Mouse (Mus musculus) kidney, adult 2 months (tissue): ENCODE measurements at regions not wholly inside any gene's neighbourhood (a gene's known extent, or its start where the extent isn't known, plus 50 kb on each side); places are given as distances from the start of the nearest gene placed in this dataset.

Experiments
- DNase-seq: peaks from one replicate; pipeline ENCODE4 v3.0.0; 2021
- H3K27ac ChIP-seq: fragments of 200-500 bp; 2 replicates; pipeline ENCODE4 v1.5.1; 2012; ENCODE audit warnings: low read depth, low read length, control low read depth, inconsistent platforms; ENCODE audit not compliant: insufficient read depth
- H3K27me3 ChIP-seq: fragments of 200-500 bp; replicated peaks from 2 replicates; pipeline ENCODE4 v1.6.1; 2012; ENCODE audit warnings: mild to moderate bottlenecking, moderate library complexity, low read length, inconsistent platforms; ENCODE audit not compliant: control insufficient read depth, insufficient read depth
- H3K36me3 ChIP-seq: fragments of 200-500 bp; 2 replicates; pipeline ENCODE4 v1.6.1; 2012; ENCODE audit warnings: mild to moderate bottlenecking, moderate library complexity, low read length, inconsistent platforms; ENCODE audit not compliant: control insufficient read depth, insufficient read depth
- H3K4me1 ChIP-seq: fragments of 200-500 bp; 2 replicates; pipeline ENCODE4 v1.6.1; 2011; ENCODE audit warnings: low read length; ENCODE audit not compliant: control insufficient read depth, insufficient read depth
- H3K4me3 ChIP-seq: fragments of 200-500 bp; 2 replicates; pipeline ENCODE4 v1.5.1; 2011; ENCODE audit warnings: mild to moderate bottlenecking, low read depth, low read length, control low read depth; ENCODE audit not compliant: insufficient read depth
- CTCF ChIP-seq: fragments of 200-500 bp; conservative IDR thresholded peaks from 2 replicates; pipeline ENCODE4 v1.5.1; 2011; ENCODE audit warnings: low read depth, mild to moderate bottlenecking, control low read depth, low read length, moderate library complexity, mixed read lengths; ENCODE audit not compliant: insufficient read depth, insufficient read length
- POLR2A ChIP-seq: fragments of 200-500 bp; IDR thresholded peaks from one replicate; pipeline ENCODE4 v1.6.1; 2011; ENCODE audit warnings: low read depth, low read length, control low read depth
- WGBS: fragments of 180-500 bp; shearing (Covaris S2); methylation state at CpG from one replicate; pipeline ENCODE4 v1.1.7; 2018; 5-methylcytosine and 5-hydroxymethylcytosine counted together

GRCm38 (mm10) chr13:82946931-82947330, 556.9 kb upstream of the Mef2c start:
- TF ChIP-seq CTCF: no peak
- TF ChIP-seq POLR2A: no peak
- no peaks in the 10 kb centered on the region for H3K4me1 ChIP-seq
- WGBS: 87% methylated on average over 5 of the region's 5 CpGs
- H3K36me3 ChIP-seq: no peaks in the 10 kb centered on the region
- H3K4me3 ChIP-seq: no peak overlapping the region
- H3K27me3 ChIP-seq: no peaks in the 10 kb centered on the region
- DNase-seq: no peak
- no peak overlapping the region for H3K27ac ChIP-seq

- WGBS: 52% methylated on average over 6 of the region's 6 CpGs
- DNase-seq: no peak
- Histone ChIP-seq H3K36me3 (no peaks in the 10 kb centered on the region), H3K4me1 (no peaks in the 10 kb centered on the region), H3K27me3 (no peaks in the 10 kb centered on the region), H3K4me3 (no peak overlapping the region), H3K27ac (no peak overlapping the region)
- TF ChIP-seq POLR2A (no peak), CTCF (no peak)
Observed at GRCm38 (mm10) chr13:82949541-82949940, 554.3 kb upstream of the Mef2c start.

- Histone ChIP-seq H3K4me3 (no peak overlapping the region), H3K27ac (no peak overlapping the region)
- 70% methylated on average over 3 of the region's 3 CpGs for WGBS
Observed at GRCm38 (mm10) chr13:82962333-82962732, 541.5 kb upstream of the Mef2c start.

GRCm38 (mm10) chr13:82971722-82972121, 532.1 kb upstream of the Mef2c start:
- Histone ChIP-seq H3K4me3 (no peak overlapping the region), H3K27me3 (no peaks in the 10 kb centered on the region), H3K27ac (no peak overlapping the region), H3K4me1 (no peaks in the 10 kb centered on the region), H3K36me3 (no peaks in the 10 kb centered on the region)
- 88% methylated on average over 9 of the region's 9 CpGs for WGBS
- TF ChIP-seq CTCF: no peak
- TF ChIP-seq POLR2A: no peak
- no peak for DNase-seq

More at GRCm38 (mm10) chr13:82962333-82962732, 541.5 kb upstream of the Mef2c start:
- Histone ChIP-seq H3K4me1 (no peaks in the 10 kb centered on the region), H3K27me3 (no peaks in the 10 kb centered on the region), H3K36me3 (no peaks in the 10 kb centered on the region)
- no peak for TF ChIP-seq POLR2A
- no peak for TF ChIP-seq CTCF
- no peak for DNase-seq

GRCm38 (mm10) chr13:82974210-82974811, 529.5 kb upstream of the Mef2c start:
- no peaks in the 10 kb centered on the region for H3K4me1 ChIP-seq
- no peak for DNase-seq
- WGBS: 91% methylated on average over 1 of the region's 1 CpGs
- no peaks in the 10 kb centered on the region for H3K36me3 ChIP-seq
- no peaks in the 10 kb centered on the region for H3K27me3 ChIP-seq
- no peak overlapping the region for H3K4me3 ChIP-seq
- TF ChIP-seq CTCF: no peak
- TF ChIP-seq POLR2A: no peak
- H3K27ac ChIP-seq: no peak overlapping the region

- TF ChIP-seq POLR2A: no peak
- Histone ChIP-seq H3K36me3 (no peaks in the 10 kb centered on the region), H3K4me1 (no peaks in the 10 kb centered on the region), H3K27me3 (no peaks in the 10 kb centered on the region), H3K27ac (no peak overlapping the region), H3K4me3 (no peak overlapping the region)
- no peak for DNase-seq
Observed at GRCm38 (mm10) chr13:83001118-83001517, 502.7 kb upstream of the Mef2c start.

- Histone ChIP-seq H3K36me3 (no peaks in the 10 kb centered on the region), H3K27me3 (no peaks in the 10 kb centered on the region), H3K4me3 (no peak overlapping the region), H3K4me1 (no peaks in the 10 kb centered on the region), H3K27ac (no peak overlapping the region)
- no peak for TF ChIP-seq POLR2A
- TF ChIP-seq CTCF: no peak
- peak; percentile 10 for DNase-seq
Observed at GRCm38 (mm10) chr13:83016686-83017085, 487.1 kb upstream of the Mef2c start.
